In genomic region chr15:96951783-96952182, GRCm38 (mm10) we compare ENCODE assay signal across 13 mouse cellular contexts.
DNase-seq lines count a peak whose midpoint lies in the region; ATAC-seq and TF ChIP-seq lines count a peak whose summit lies in the region.
"Had no signal": no experiment of that assay in that cellular context is flagged by ENCODE, and none has a peak within 500 bp of the region (broad histone marks: within the 10 kb centered on the region; RNA-seq: fewer than 3 reads in every experiment).

No protein-coding gene starts in this region.

- H3K27me3 ChIP-seq in heart, embryonic 11.5 days (ENCODE audit: control insufficient read depth, insufficient read depth, low read length) = no peaks in the 10 kb centered on the region
- no peaks in the 10 kb centered on the region for H3K27me3 ChIP-seq in midbrain, embryonic 13.5 days
- peaks cover 6% of the 10 kb centered on the region; the same call in 1 of the 2 replicates for H3K27me3 ChIP-seq in midbrain, embryonic 10.5 days (ENCODE audit: low read depth, poor library complexity, severe bottlenecking)
- no peaks in the 10 kb centered on the region for H3K27me3 ChIP-seq in stomach, postnatal 0 days (ENCODE audit: control insufficient read depth, insufficient read depth, low read length)
- H3K27me3 ChIP-seq: neural tube, embryonic 12.5 days had no signal

- 55% methylated on average over 5 of the region's 5 CpGs for WGBS in heart, embryonic 11.5 days (ENCODE audit: insufficient replicate concordance)
- 35% methylated on average over 5 of the region's 5 CpGs for WGBS in midbrain, embryonic 13.5 days
- WGBS in midbrain, embryonic 10.5 days = 58% methylated on average over 5 of the region's 5 CpGs
- 46% methylated on average over 5 of the region's 5 CpGs for WGBS in stomach, postnatal 0 days

- H3K4me3 ChIP-seq in heart, embryonic 11.5 days (ENCODE audit: low read depth, low read length) = no peak overlapping the region
- H3K4me3 ChIP-seq in midbrain, embryonic 13.5 days (replicated peaks) = no peak overlapping the region
- no peak overlapping the region for H3K4me3 ChIP-seq in midbrain, embryonic 10.5 days
- no peak overlapping the region for H3K4me3 ChIP-seq in stomach, postnatal 0 days (ENCODE audit: low read depth, low read length)
- H3K4me3 ChIP-seq: neural tube, embryonic 12.5 days had no signal

- no peak overlapping the region for H3K9ac ChIP-seq in heart, embryonic 11.5 days (ENCODE audit: low read depth, low read length)
- no peak overlapping the region for H3K9ac ChIP-seq in midbrain, embryonic 13.5 days (replicated peaks)
- no peak overlapping the region for H3K9ac ChIP-seq in stomach, postnatal 0 days (ENCODE audit: low read length)
- H3K9ac ChIP-seq: neural tube, embryonic 12.5 days had no signal

- peaks cover 6% of the 10 kb centered on the region; the same call in 1 of the 2 replicates for H3K4me1 ChIP-seq in heart, embryonic 11.5 days (ENCODE audit: control insufficient read depth, insufficient read depth, low read length)
- peaks cover 14% of the 10 kb centered on the region; the same call in 1 of the 2 replicates for H3K4me1 ChIP-seq in midbrain, embryonic 13.5 days (replicated peaks)
- H3K4me1 ChIP-seq in midbrain, embryonic 10.5 days = peaks cover 15% of the 10 kb centered on the region; the same call in 1 of the 2 replicates
- no peaks in the 10 kb centered on the region for H3K4me1 ChIP-seq in stomach, postnatal 0 days (replicated peaks; ENCODE audit: control insufficient read depth, insufficient read depth)
- H3K4me1 ChIP-seq: neural tube, embryonic 12.5 days had no signal

- no peak for ATAC-seq in heart, embryonic 11.5 days (replicated peaks; ENCODE audit: insufficient number of reproducible peaks, low FRiP score, low TSS enrichment)
- 0 out of 2 replicates have a peak, but pooled peaks have one; percentile 19 for ATAC-seq in midbrain, embryonic 13.5 days
- ATAC-seq in stomach, postnatal 0 days (ENCODE audit: low FRiP score, low TSS enrichment) = no peak

- H3K27ac ChIP-seq in heart, embryonic 11.5 days (ENCODE audit: low read depth, low read length) = no peak overlapping the region
- no peak overlapping the region for H3K27ac ChIP-seq in midbrain, embryonic 13.5 days
- H3K27ac ChIP-seq in midbrain, embryonic 10.5 days (replicated peaks) = no peak overlapping the region
- no peak overlapping the region for H3K27ac ChIP-seq in stomach, postnatal 0 days (replicated peaks)
- H3K27ac ChIP-seq: macrophage; neural tube, embryonic 12.5 days had no signal

- H3K4me2 ChIP-seq in heart, embryonic 11.5 days = no peak overlapping the region
- H3K4me2 ChIP-seq in midbrain, embryonic 13.5 days (replicated peaks) = no peak overlapping the region
- no peak overlapping the region for H3K4me2 ChIP-seq in stomach, postnatal 0 days (replicated peaks; ENCODE audit: low read depth)
- H3K4me2 ChIP-seq: neural tube, embryonic 12.5 days had no signal

- peak; percentile 60 for TF ChIP-seq CTCF in stomach, postnatal 0 days (IDR thresholded peaks at IDR 0.05; ENCODE audit: low read depth)

- H3K9me3 ChIP-seq in heart, embryonic 11.5 days (replicated peaks; ENCODE audit: control insufficient read depth, low read length) = no peaks in the 10 kb centered on the region
- no peaks in the 10 kb centered on the region for H3K9me3 ChIP-seq in midbrain, embryonic 13.5 days
- H3K9me3 ChIP-seq in midbrain, embryonic 10.5 days (replicated peaks) = no peaks in the 10 kb centered on the region
- H3K9me3 ChIP-seq in stomach, postnatal 0 days (ENCODE audit: control insufficient read depth, low read length) = no peaks in the 10 kb centered on the region
- H3K9me3 ChIP-seq: neural tube, embryonic 12.5 days had no signal

- peak; percentile 34 for DNase-seq in heart, adult 11 months
- DNase-seq in midbrain, embryonic 10.5 days (ENCODE audit: low spot score) = no peak
- DNase-seq in embryo, embryonic 10.5 days (ENCODE audit: low spot score) = peak; percentile 61
- DNase-seq in stomach, postnatal 0 days (ENCODE audit: low spot score) = no peak
- no peak for DNase-seq in heart, adult 8-10 months (ENCODE audit: low spot score)
- no peak for DNase-seq in cerebellum, postnatal 25 days
- DNase-seq: kidney, adult 2 months; layer of hippocampus, adult 9-11 months; thymus, adult 18-20 months had no signal

- TF ChIP-seq EP300 in stomach, postnatal 0 days (optimal IDR thresholded peaks at IDR 0.05) = no peak

- H3K36me3 ChIP-seq in heart, embryonic 11.5 days (ENCODE audit: control insufficient read depth, insufficient read depth, low read length) = no peaks in the 10 kb centered on the region
- H3K36me3 ChIP-seq in midbrain, embryonic 13.5 days = no peaks in the 10 kb centered on the region
- H3K36me3 ChIP-seq in midbrain, embryonic 10.5 days = no peaks in the 10 kb centered on the region
- H3K36me3 ChIP-seq in stomach, postnatal 0 days (ENCODE audit: control insufficient read depth, insufficient read depth, low read length) = no peaks in the 10 kb centered on the region
- H3K36me3 ChIP-seq: neural tube, embryonic 12.5 days had no signal

Comparison
In these comparisons a context has a peak if more than half of its experiments do, and no peak if none do; other contexts are left out.
1. DNase-seq: peak in heart, adult 11 months (single experiment) and embryo, embryonic 10.5 days (single experiment); none in midbrain, embryonic 10.5 days (single experiment), stomach, postnatal 0 days (single experiment), heart, adult 8-10 months (single experiment) and cerebellum, postnatal 25 days (0 of 2).